In the genomic region with DNA sequence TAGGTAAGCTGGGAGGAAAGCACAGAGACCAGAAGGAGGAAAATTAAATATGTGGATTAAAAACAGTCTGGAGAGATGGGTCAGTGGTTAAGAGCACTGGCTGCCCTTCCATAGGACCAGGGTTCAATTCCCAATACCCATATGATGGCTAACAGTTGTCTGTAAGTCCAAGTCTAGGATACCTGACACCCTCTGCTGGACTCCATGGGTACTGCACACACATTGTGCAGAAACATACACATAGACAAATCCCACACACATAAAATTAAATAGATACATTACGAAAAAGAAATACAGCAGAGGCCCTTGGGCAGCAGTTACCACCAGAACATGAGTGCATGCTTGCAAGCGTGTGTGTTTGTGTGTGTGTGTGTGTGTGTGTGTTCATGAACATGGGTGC, we compare ENCODE assay signal across 1 mouse cellular context.
TF ChIP-seq lines count a peak whose summit lies in the region.

No protein-coding gene starts in this region.

TF ChIP-seq in CH12.LX, 34 proteins besides CTCF, POLR2A, EP300 and RAD21 (continued from another document):
- TF ChIP-seq HCFC1 (IDR thresholded peaks at IDR 0.05; ENCODE audit: low read depth, low read length) (no peak), ZMIZ1 (IDR thresholded peaks at IDR 0.05; ENCODE audit: low read depth, low read length) (no peak), MAFK (IDR thresholded peaks at IDR 0.05; ENCODE audit: insufficient replicate concordance, low read length) (no peak), ETS1 (conservative IDR thresholded peaks at IDR 0.05; ENCODE audit: low read depth, low read length) (no peak), IRF4 (IDR thresholded peaks at IDR 0.05; ENCODE audit: low read depth, low read length) (no peak), TBP (conservative IDR thresholded peaks at IDR 0.05; ENCODE audit: low read depth, low read length) (no peak), PAX5 (IDR thresholded peaks at IDR 0.05; ENCODE audit: low read length) (no peak)
